Mouse (Mus musculus): ENCODE results near the gene Atpaf2.
"Not testable (repeated sequence)": the region's sequence is repeated elsewhere in the genome, so short reads cannot be mapped to it uniquely, and the experiment has no call there.

Gene Atpaf2

DNA sequence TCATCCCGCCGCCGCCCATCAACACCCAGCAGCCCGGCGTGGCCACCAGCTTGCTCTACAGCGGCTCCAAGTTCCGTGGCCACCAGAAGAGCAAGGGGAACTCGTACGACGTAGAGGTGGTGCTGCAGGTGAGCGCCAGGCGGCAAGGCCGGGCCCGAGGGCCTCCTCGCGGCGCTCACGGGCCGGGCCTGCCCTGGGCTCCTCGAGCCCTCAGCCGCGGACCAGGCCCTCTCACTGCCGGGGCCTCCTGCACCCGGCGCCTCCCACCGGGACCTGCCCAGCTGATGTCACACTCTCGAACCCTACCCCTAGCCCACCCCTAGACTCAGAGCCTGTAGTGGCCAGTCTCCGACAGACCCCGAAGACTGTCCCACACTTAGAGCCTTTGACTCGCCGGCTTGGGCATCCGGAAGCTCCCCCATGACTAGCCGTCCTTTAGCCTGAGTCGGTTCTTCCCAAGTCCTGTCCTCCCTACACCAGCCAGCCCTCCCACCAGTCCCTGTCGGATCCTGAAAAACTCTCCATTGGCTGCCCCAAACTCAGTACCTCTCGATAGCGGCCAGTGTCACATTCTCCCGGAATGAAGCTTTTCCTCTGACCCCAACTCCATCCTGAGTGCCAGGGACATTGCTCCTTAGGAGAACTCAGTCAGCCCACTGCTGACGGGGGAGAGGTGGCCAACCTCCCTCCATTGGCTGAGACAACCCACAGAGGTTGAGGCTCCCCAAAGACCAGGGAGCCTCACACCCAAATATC is at the start of gene Atpaf2:
Gene Atpaf2, minus strand, starts transcription at position 741 of the 756 bp plus-strand sequence.
- peak; percentile 47 for DNase-seq (ENCODE audit: low spot score)

DNA sequence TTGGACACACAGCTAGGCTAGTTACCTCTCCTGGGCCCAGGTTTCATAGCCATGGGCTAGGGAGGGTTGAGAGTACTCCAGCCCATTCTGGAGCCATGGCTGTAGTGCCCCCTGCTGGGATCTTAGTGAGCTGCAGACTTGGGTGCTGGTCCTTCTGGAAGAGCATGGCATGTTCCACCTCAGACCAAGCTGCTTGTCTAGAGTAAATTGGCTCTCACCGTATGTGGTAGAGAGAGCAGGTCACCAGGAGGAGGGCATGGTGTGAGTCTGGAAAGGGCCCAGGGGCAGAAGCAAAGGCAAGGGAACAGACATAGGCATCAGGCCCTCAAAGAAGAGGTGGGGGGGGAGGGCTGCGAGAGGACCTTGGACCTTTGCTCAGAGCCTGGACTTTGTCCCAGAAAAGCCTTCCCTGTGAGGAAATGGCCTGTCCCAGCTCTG is 47.7 kb upstream of the Atpaf2 start:
- DNase-seq (ENCODE audit: low spot score) = peak; percentile 57

DNA sequence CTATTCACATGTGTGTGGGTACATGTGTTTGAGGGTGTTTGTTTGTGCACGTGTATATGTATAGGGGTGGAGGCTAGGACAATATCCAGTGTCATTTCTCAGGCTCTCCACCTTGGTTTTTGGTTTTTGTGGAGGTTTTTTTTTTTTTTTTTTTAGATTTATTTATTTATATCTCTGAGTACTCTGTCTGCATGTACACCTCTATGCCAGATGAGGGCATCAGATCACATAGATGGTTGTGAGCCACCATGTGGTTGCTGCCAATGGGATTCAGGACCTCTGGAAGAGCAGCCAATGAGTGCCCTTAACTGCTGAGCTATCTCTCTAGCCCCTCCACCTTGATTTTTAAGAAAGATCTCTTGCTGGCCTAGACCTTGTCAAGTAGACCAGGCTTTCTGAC is 39.7 kb upstream of the Atpaf2 start:
- DNase-seq (ENCODE audit: low spot score) = peak; percentile 17

DNA sequence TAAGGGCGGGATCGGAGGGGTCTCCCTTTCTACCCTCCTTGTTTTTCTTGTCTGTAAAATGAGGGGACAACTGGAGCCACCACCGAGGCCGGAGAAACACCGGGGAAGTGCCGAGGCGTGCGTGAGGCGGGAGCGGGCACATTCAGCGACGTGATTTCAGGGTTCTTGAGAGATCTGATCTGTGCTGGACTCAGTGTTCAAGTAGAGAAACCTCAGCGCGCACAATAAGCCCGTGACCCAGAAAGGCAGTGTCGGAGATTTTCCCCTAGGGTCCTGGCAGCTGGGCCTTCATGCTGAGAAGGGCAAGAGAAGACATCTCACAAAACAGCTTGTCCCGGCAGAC is 36.5 kb upstream of the Atpaf2 start:
- DNase-seq (ENCODE audit: low spot score) = no peak

DNA sequence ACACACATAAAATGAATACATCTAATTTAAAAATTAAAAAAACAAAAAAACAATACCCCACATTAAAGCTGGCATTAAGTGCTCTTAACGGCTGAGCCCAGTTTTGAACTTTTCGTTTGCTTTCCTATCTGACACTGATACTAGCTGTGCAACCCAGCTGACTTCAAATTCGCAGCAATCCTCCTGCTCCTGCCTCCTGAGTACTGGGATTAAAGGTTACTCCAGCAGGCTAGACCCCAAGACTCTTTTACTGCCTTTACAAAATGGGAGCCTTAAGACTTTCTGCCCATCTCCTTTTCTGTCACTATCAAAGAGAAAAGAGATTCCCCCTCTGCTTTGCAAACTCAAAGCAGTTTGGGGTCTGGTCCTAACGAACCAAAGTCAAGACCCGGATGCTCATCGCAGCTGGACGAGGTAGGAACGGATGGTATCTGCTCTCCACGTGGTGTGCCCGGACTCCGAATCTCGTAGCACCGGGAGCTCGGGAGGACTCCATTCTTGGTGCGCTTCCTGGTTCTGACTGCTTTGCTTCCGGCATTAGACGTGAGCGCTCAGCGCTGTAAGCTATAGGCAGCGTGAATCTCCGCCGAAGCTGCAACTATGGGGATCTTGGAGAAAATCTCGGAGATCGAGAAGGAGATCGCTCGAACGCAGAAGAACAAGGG is 36.0 kb upstream of the Atpaf2 start, which contains the start of gene Drg2:
Gene Drg2, plus strand, starts transcription at position 512 of the 665 bp plus-strand sequence.
- peak; percentile 96 for DNase-seq (ENCODE audit: low spot score)

DNA sequence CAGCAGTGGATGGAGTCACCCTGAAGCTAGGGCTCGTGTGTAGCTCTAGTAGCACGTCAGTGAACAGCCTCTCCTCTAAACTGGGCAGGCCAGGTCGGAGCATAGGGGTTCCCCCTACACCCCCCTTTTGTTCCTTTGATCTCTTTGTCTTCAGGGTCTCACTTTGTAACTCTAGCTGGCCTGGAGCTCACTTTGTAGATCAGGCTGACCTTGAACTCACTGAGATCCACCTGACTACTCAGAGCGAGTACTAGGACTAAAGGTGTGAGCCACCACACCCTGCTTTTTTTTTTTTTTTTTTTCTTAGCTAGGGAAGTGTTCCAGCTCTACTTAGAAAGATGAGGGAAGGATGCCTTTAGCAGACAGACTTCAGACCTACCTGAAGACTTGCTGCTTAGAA is 25.8 kb upstream of the Atpaf2 start:
- no peak for DNase-seq (ENCODE audit: low spot score)

DNA sequence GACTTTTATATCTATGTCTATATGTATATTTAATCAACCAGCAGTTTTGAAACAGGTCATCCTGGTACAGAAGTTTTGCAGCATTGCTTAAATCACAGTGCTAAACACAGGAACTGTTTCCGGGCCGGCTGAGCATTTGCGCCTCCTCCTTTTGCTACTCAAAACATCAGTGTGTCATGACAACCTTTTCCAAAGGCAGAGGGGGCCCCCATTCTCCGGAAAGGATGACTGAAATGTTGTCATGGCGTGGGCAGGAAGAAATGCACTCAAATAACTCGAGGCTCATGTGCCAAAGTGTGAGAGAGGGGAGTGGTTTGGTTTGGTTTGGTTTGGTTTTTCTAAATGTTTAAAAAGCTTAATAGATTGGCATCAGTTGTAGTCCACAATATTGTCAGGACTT is 24.6 kb upstream of the Atpaf2 start:
- DNase-seq (ENCODE audit: low spot score) = no peak

DNA sequence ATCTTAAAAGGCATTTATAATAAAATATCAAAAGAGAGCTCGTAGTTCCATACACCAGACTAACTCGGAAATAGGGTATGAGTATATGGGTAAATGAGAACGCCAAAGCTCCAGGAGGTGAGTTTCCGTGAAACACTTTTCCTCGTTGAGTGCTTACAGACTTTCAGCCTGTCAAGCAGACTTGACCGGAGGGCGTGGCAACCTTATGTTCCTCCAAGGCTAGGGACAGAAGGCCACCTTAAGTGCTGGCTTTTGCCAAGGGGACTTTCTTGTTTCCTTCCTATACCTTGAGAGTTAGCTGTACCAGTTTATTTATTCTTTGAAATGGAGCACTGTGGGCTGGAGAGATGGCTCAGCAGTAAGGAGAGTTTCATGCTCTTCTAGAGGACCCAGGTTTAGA is 21.9 kb upstream of the Atpaf2 start:
- DNase-seq (ENCODE audit: low spot score) = no peak

DNA sequence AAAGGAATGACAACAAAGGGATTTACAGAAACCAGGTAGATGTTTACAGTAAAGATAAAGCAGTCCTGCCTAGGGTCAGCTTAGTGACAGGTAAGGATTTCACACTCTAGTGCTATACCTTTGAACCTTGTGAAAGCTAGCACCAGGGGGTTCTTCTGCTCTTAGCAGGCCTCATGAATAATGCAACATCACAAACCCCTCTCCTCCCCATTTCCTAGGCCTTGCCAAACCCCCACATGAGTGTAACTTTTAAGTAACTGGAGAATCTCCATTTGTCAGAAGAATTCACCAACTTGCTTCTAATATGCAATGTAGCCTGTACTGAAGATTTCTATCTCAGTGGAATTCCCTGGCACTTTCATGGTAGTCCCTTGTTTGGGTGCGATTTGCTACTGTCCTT is 21.4 kb upstream of the Atpaf2 start:
- DNase-seq (ENCODE audit: low spot score) = not testable (repeated sequence)

DNA sequence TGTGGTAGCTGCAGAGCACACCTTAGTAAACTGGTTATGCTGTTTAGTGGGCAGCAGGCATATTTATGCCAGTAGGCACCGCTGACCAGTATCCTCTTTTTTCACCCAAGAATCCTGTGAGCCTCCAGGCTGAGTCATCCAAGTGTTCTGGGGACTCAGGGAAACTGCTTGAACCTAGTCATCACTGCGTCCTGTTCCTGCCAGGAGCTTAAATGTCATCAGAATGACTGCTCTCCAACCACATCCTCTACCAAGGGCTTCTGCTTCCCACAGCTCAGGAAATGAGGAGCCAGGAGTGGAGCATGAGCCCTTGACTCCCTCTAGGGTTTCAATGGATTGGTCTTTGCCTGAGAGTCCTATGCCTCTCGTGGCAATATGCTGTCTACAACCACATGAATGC is 18.4 kb upstream of the Atpaf2 start:
- no peak for DNase-seq (ENCODE audit: low spot score)

DNA sequence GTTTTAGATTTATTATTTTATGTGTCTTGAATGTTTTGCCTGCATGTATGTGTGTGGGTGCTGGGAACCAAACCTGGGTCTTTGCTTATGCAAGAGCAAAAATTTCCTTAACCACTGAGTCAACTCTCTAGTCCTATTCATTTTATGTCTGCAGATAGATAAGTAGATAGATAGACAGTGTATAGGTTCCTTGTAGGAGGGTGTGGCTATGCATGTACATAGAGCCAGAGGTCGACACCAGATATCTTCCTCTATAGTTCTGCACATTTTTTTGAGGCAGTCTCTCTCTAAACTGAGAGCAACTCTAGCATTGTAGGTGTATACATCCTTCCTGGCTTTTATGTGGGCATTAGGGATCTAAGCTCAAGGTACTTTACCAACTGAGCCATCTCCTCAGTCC is 16.9 kb upstream of the Atpaf2 start:
- no peak for DNase-seq (ENCODE audit: low spot score)

DNA sequence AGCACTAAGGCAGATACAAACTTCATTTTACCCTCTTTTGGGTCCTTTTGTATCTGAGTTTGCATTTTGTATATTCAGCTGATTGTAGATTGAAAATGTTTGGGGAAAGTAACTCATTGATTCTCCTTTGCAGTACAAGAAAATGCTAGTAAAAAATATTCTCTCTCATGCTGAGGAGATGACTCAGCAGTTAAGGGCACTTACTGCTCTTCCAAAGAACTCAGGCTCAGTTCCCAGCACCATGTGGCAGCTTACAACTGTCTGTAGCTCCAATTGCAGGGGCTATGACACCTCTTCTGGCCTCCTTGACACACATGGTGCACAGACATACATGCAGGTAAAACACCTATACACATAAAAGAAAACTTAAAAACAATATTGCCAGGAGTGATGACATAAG is 15.2 kb upstream of the Atpaf2 start:
- DNase-seq (ENCODE audit: low spot score) = no peak

DNA sequence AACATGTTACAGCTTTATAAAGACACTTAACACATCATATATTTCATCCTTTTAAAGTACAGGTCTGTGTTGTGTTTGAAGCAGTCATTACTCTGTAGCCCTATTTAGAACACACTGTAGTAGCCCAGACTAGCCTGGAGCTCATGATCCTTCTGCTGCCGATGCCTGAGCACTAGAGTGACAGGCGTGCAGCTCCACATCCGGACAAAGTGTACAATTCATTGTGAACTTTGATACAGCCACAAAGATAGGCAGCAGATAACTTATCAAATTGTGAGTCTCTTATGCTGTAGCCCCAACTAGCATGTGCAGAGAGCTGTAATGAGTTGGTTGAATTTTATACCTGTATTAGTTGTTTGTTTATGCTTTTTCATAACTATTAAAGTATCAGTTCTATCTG is 9.4 kb upstream of the Atpaf2 start:
- no peak for DNase-seq (ENCODE audit: low spot score)

DNA sequence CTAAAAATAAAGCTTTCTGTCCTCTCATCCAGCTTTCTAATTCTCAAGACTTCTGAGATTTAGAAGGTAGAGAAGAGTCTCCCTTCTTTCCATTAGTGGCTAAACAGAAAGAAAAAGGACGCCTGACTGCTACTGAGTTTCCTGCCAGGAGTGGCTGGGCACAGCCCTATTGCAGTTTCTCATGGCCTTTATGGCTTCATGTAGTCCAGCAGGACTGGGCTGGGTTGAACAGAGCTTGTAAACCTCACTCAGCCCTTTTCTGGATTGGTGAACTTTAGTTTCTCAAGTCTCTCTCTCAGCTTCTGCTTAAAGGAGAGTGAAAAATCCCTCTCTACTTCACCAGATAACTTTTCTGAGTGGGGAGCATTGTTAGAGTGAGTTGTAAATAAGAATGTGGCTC is 8.2 kb upstream of the Atpaf2 start:
- DNase-seq (ENCODE audit: low spot score) = no peak

DNA sequence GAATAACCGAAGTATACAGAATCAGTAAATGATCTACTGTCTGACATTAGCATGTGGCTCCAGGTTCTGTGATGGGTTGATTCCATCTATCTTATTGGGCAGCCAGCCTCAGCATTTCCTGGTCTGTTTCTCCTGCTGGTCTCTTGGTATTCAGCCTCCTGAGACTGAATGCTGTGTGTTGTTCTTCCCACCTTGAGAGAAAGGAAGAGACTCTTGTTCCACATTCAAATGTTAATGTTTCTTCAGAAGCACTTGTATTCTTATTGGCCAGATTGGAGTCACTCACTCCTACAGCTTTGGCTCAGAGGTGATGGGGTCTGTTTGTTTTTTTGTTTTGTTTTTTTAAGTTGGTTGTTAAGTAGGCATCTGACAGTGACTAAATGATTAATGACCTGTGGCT is 4.7 kb upstream of the Atpaf2 start:
- no peak for DNase-seq (ENCODE audit: low spot score)

DNA sequence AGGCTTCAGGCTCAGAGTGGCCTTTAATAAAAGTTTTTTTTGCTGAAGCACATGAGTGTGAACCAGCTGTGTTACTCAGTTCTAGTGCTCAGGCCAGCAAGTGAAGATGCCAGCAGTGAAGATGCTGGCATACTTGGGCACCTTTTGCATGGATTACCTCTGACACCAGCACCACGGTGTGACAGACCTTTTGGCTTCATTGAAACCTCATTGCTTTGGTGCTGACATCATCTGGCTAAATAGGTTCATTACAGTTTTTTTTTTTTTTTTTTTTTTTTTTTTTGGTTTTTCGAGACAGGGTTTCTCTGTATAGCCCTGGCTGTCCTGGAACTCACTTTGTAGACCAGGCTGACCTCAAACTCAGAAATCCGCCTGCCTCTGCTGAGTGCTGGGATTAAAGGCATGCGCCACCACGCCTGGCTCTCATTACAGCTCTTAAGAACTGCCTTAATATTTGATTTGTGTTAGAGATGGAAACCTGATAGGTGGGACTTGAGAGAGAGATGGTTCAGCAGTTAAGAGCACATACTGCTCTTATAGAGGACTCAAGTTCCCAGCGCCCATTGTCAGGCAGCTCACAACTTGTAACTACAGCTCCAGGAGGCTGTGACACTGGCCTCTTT is 3.9 kb upstream of the Atpaf2 start:
- peak; percentile 38 for DNase-seq (ENCODE audit: low spot score)

DNA sequence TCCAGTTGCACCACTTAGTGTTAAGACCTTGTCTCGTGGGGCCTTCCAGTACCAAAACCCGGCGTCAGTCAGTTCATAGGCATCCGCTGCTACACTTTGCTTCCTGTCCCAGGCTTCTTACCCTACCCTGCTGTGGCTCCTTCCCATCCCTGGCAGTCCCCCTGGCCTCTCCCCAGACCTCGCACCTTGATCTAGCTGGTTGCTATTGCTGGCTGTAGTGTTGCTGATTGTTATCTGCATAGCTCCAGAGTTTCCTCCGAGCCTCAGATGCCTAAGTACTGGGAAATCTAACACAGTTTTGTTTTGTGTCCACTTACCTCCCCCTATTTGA is 181 bp upstream of the Atpaf2 start:
- peak; percentile 7 for DNase-seq (ENCODE audit: low spot score)

DNA sequence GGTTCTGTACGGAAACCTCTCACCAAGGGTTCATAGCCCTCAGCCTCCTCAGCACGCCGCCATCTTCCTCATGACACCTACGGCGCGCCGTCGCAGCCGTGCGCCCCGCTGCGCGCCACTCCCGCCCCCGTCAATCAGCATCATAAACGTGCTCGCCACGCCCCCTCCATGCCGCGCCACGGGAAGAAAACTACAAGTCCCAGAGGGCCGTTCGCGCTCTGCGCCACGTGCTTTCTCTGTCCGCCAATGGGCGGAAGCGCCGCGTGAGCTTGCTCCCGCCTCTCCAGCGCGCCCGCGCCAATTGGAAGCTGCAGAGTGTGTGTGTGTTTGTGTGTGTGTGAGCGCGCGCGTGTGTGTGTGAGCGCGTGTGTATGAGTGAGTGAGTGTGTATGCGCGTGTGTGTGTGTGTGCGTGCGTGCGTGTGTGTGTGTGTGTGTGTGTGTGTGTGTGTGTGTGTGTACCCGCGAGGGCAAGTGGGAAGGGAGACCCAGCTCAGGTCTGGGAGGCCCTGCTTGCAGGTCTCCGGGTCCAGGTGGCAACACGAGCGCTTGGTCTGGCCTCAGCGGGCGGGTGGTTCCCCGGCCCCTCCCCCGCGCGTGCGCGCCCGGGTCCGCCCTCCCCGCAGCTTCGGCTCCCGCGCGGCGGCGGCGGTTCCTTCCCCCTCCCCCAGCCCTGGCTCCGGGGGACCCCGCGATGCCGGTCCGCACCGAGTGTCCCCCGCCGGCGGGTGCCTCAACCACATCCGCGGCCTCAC is 1.1 kb downstream of the Atpaf2 start, which contains the start of gene Gid4:
Gene Gid4, plus strand, starts transcription at position 183 of the 754 bp plus-strand sequence.
- peak; percentile 99 for DNase-seq (ENCODE audit: low spot score)

DNA sequence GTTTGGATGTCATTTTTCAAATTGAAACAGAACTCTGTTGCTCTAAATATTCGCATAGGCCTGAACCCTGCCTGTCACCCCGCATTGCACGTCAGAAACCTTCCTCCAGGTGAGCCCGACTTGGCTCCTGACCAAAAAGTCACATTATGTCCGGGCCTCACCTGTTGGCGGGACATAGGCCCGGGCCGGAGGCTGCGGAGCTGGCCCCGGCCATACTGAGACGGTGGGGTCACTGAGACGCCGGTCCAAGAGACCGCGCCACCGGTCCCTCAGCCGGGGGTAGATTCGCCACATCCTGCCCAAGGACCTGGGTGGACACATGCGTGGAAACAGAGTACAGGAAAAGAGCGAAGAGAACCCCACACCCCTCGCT is 1.7 kb downstream of the Atpaf2 start:
- DNase-seq (ENCODE audit: low spot score) = no peak

DNA sequence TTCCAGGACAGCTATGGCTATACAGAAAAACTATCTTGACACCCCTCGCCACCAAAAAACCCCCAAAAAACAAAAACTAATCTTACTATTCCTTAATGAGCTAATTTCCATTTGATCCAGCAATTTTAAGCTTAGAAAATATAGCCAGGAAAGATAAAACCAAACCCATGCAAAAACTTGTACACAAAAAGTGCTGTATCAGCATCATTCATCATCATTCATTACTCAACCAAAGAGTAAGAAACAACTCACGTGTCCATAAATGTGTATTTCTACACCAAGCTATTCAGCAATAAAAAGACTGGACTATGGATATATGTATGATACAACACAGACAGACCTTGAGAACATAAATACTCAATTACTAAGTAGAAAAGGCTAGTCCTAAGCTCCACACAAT is 5.3 kb downstream of the Atpaf2 start:
- DNase-seq (ENCODE audit: low spot score) = no peak

DNA sequence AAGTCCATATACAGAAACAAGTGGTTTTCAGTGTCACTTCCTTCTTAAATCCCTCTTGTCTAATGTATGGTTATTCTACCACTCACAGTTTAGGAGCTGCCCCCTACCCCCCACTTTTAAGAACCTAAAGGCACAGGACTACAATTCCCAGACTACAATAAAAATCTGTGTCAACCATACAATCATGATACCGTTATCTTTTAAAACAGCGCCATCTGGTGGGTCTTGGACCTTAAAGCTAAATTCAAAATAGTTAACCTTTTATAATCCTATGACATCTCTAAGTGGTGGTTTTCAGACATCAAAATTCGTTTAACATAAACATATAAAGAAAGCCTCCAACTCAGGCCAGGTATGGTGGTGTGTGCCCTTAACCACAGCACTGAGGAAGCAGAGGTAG is 6.1 kb downstream of the Atpaf2 start:
- peak; percentile 93 for DNase-seq (ENCODE audit: low spot score)

DNA sequence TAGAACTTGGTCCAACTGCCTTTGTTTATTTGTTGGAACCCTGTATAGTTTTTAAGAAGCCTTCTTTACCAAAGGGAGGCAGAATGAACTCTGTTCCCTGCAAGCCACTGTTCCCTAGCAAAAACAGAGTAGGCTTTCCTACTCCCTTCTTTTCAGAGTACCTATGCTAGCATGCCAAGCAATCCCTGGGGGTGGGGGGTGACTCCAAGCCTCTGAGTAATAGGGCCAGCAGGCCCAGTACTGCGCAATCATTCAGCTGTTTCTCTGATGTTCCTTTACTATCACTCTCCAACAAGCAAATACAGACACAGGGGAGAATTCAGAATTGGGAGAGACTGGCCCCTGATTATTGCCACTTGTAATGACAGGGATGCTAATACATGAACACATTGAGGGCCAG is 11.7 kb downstream of the Atpaf2 start:
- no peak for DNase-seq (ENCODE audit: low spot score)

DNA sequence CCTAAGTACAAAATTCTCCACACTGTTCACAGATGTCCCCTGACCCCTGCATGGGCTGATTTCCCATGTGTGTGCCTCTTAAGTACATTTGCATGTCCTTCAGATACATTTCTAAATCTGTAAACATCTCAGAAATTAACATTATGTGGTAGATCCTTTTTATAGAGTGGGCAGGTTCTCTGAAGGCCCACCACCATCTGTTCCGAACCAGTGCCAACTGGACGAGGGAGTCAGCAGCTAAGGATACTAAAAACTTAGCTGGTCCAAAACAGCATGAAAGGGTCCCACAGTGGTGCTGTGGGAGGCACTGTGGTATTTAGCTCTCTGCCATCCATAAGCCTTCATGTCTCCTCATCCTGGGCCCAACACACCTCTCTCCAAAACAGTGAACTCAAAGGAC is 21.1 kb downstream of the Atpaf2 start:
- no peak for DNase-seq (ENCODE audit: low spot score)
